Mouse (Mus musculus): ENCODE results near the gene Mob4.

DNA sequence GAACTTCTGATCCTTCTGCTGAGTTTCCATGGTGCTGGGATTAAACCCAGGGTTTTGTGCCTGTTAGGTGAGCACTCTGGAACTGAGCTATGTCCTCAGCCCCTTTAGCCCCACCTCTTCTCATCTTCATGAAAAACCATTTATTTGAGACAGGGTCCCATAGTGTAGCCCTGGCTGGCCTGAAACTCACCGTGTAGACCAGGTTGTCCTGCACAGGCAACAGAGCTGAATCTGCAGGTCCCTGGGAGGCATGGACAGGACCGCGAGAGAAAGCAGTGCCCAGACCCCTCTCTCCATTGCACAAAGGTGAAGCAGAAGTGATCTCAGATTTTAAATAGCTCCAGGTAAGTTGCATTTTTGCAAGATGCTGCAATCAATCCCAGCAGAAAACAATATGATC is 29.2 kb downstream of the Mob4 start:
- TF ChIP-seq CTCF (IDR thresholded peaks at IDR 0.05; ENCODE audit: borderline replicate concordance, extremely low read depth, insufficient read depth, insufficient read length): no peak
- TF ChIP-seq POLR2A (IDR thresholded peaks at IDR 0.05; ENCODE audit: borderline replicate concordance, extremely low read depth, insufficient read depth, insufficient read length, poor library complexity, severe bottlenecking): no peak
